Mouse (Mus musculus) thymus, adult 2 months (tissue): ENCODE measurements around the gene Rngtt. TPM values are rescaled to one million over a fixed set of nuclear protein-coding genes. Genes with fewer than 3 reads are reported as not detected.

Experiments
- DNase-seq: peaks from one replicate; pipeline ENCODE4 v3.0.0; 2021
- H3K27ac ChIP-seq: fragments of 200-500 bp; 2 replicates; pipeline ENCODE4 v1.5.1; 2012; ENCODE audit warnings: low read length, control low read depth; ENCODE audit not compliant: control insufficient read depth, insufficient read depth
- H3K27me3 ChIP-seq: fragments of 200-500 bp; 2 replicates; pipeline ENCODE4 v1.6.1; 2012; ENCODE audit warnings: mild to moderate bottlenecking, low read length, moderate library complexity, mixed read lengths; ENCODE audit not compliant: control insufficient read depth, insufficient read depth
- H3K36me3 ChIP-seq: fragments of 200-500 bp; 2 replicates; pipeline ENCODE4 v1.6.1; 2012; ENCODE audit warnings: mild to moderate bottlenecking, low read length, moderate library complexity; ENCODE audit not compliant: control insufficient read depth, insufficient read depth
- H3K4me1 ChIP-seq: fragments of 200-500 bp; replicated peaks from 2 replicates; pipeline ENCODE4 v1.6.1; 2012; ENCODE audit warnings: low read length; ENCODE audit not compliant: control insufficient read depth, insufficient read depth
- H3K4me3 ChIP-seq: fragments of 200-500 bp; 2 replicates; pipeline ENCODE4 v1.5.1; 2012; ENCODE audit warnings: mild to moderate bottlenecking, low read length, control low read depth, moderate library complexity; ENCODE audit not compliant: control insufficient read depth, insufficient read depth
- CTCF ChIP-seq: fragments of 200-500 bp; IDR thresholded peaks from 2 replicates; pipeline ENCODE4 v1.5.1; 2012; ENCODE audit warnings: mild to moderate bottlenecking, control low read depth, low read length, moderate library complexity, borderline replicate concordance; ENCODE audit not compliant: control insufficient read depth, poor library complexity, insufficient read depth; ENCODE audit errors: extremely low read depth
- POLR2A ChIP-seq: fragments of 200-500 bp; IDR thresholded peaks from 2 replicates; pipeline ENCODE4 v1.6.1; 2012; ENCODE audit warnings: mild to moderate bottlenecking, low read length, control low read depth, moderate library complexity; ENCODE audit not compliant: control insufficient read depth, poor library complexity, insufficient read depth; ENCODE audit errors: extremely low read depth
- WGBS: fragments of 180-500 bp; shearing (Covaris S2); methylation state at CpG from one replicate; pipeline ENCODE4 v1.1.7; 2018; 5-methylcytosine and 5-hydroxymethylcytosine counted together
- polyA plus RNA-seq: library from polyadenylated mRNA; depleted of rRNA; stranded (reverse); fragments of >200 nt; gene quantifications from 2 replicates; pipeline ENCODE4 v1.2.3, GENCODE M21; 2012; rRNA removed

The Rngtt gene
- polyA plus RNA-seq, 1 experiment, result 4.2 TPM

DNA sequence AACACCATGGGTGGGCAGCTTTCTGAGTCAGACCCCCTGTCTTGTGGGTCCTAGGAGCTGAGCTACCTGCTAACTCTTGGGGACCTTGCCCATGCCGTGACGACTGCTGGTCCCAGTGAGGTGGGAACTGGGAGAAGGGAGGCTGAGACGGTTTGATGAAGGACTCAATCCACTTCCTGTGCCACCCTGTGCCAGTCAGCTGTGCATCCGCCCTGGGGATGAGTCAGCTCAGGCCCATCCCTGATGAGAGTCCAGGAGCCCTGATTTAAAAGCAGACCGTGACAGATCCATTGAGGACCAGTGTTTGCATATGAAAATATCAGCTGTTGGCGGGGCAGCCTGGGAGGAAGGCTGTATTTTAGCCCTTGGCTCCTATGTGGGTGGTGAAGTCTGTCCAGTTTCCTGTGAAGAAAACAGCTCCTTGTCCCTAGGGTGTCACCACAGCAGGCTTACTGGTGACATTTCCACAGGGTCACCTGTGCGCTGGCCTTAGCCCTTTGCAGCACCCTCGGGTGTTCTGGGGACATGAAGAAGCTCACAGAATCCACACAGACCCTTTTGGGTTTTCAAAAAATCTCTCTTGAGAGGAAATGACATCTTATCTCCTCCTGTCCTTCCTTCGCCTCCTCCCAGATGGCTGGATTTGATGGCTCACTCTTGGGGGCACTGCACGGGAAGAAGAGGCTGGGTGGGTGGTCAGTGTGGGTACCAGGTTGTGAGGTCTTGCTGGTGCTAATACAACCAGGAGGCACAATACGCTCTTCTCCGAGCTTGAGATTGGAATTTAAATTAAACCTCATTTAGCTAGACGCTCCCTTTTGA lies 234.9 kb downstream of the Rngtt start:
- DNase-seq, result no peak
- TF ChIP-seq CTCF (no peak), POLR2A (no peak)
- Histone ChIP-seq H3K4me1 (no peaks in the 10 kb centered on the region), H3K27ac (no peak overlapping the region), H3K27me3 (no peaks in the 10 kb centered on the region), H3K36me3 (no peaks in the 10 kb centered on the region), H3K4me3 (no peak overlapping the region)
- 92% methylated on average over 13 of the region's 13 CpGs for WGBS

GRCm38 (mm10) chr4:33545577-33545879 lies 235.4 kb downstream of the Rngtt start:
- H3K27ac ChIP-seq, result no peak overlapping the region
- H3K4me1 ChIP-seq, result no peaks in the 10 kb centered on the region
- H3K4me3 ChIP-seq, result no peak overlapping the region
- no peaks in the 10 kb centered on the region for H3K36me3 ChIP-seq
- 98% methylated on average over 6 of the region's 6 CpGs for WGBS
- DNase-seq, result no peak
- no peak for TF ChIP-seq POLR2A
- no peak for TF ChIP-seq CTCF
- H3K27me3 ChIP-seq, result no peaks in the 10 kb centered on the region

DNA sequence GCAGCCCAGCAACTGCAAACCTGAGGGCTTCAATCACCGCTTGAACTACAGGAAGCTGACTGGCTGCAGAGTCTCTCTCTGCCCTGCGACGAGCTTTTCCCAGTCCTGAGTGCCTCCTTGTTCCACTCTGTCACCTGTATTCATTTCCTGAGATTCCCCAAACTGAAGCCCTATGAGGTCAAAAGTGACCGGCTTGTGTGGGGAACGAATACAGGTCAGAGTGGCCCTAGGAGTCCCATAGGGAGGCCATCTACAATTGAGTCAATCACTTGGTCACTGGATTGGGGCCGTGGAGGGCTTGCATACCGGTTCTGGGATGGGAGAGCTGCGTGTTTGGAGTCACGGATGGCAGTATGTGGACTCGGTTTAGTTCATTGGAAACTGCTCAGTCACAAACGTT lies 236.2 kb downstream of the Rngtt start:
- Histone ChIP-seq H3K4me3 (no peak overlapping the region), H3K27me3 (no peaks in the 10 kb centered on the region), H3K36me3 (no peaks in the 10 kb centered on the region), H3K4me1 (no peaks in the 10 kb centered on the region), H3K27ac (no peak overlapping the region)
- TF ChIP-seq CTCF (no peak), POLR2A (no peak)
- 95% methylated on average over 11 of the region's 11 CpGs for WGBS
- no peak for DNase-seq

DNA sequence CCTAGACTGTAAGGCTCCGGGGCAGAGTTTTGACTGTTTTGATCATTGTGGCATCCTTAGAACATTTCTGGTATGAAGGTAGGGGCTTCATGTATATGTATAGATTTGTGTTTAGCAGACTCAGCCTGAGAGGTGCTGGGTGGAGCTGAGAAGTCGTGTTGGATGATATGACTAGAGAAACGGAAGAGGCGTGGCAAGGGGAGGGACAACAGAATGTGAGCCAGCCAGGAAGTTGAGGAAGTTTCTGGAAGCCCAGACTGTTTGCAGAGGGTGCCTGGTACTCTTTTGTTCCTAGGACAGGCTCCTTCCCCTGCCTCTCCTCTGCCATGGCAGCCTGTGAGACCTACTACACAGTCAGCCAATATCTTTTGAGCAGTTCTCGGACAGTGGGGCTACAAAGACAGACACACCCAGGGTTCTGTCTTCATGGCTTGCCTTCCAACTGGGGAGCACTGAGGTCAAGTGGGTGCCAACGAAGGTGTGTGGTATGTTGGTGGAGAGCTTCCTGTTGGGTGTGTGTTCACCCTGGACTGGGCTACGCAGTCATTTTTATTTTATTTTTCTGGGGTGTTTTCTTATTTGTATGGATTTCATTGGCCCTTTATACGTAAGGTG lies 237.3 kb downstream of the Rngtt start:
- DNase-seq, result no peak
- Histone ChIP-seq H3K4me3 (no peak overlapping the region), H3K4me1 (no peaks in the 10 kb centered on the region), H3K27ac (no peak overlapping the region), H3K27me3 (no peaks in the 10 kb centered on the region), H3K36me3 (no peaks in the 10 kb centered on the region)
- 70% methylated on average over 8 of the region's 8 CpGs for WGBS
- TF ChIP-seq CTCF (no peak), POLR2A (no peak)

GRCm38 (mm10) chr4:33549606-33550005 lies 239.5 kb downstream of the Rngtt start:
- peaks cover 3% of the 10 kb centered on the region for H3K4me1 ChIP-seq
- H3K36me3 ChIP-seq, result no peaks in the 10 kb centered on the region
- 56% methylated on average over 5 of the region's 5 CpGs for WGBS
- H3K27ac ChIP-seq, result no peak overlapping the region
- no peak overlapping the region for H3K4me3 ChIP-seq
- DNase-seq, result no peak
- H3K27me3 ChIP-seq, result no peaks in the 10 kb centered on the region
- TF ChIP-seq POLR2A (no peak), CTCF (no peak)

Other genes starting within 250 kb of the Rngtt start
- 3.0 and 3.9 TPM in 2 replicates for gene Gabrr2, start 247.3 kb upstream of the Rngtt start, polyA plus RNA-seq
- 0.09 and 0.18 TPM in 2 replicates for gene Gabrr1, start 177.8 kb upstream of the Rngtt start, polyA plus RNA-seq
- 1.4 and 2.9 TPM in 2 replicates for gene Pm20d2, start 120.6 kb upstream of the Rngtt start, polyA plus RNA-seq
- 1.8 and 1.9 TPM in 2 replicates for gene Srsf12, start 101.3 kb upstream of the Rngtt start, polyA plus RNA-seq
- 250 and 410 TPM in 2 replicates for gene Pnrc1, start 20.1 kb upstream of the Rngtt start, polyA plus RNA-seq